Mouse (Mus musculus): ENCODE data around the gene Capza1.

DNA sequence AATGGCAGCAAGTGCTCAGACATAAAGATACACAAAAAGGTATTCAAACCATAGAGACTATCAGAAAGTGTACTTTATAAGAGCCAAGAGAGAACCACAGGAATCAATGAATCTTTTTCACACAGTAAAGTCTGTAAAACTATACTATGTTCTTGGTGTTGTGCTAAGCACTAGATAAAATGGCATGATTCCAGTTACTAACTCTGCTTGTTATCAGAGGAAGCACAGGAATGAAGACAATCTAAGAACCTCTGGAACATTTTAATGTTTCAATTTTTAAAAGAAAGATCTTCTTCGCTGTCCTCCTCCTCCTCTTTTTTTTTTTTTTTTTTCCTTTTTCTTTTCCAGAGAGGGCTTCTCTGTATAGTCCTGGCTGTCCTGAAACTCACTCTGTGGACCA lies 5.7 kb downstream of the Capza1 start:
- TF ChIP-seq CTCF (IDR thresholded peaks at IDR 0.05 in 2 of 3, conservative IDR thresholded peaks at IDR 0.05 in 1 of 3; ENCODE audit: control insufficient read depth in 1 of 3, insufficient read depth in 1 of 3, low read depth in 2 of 3, low read length in 3 of 3, poor library complexity in 1 of 3, severe bottlenecking in 1 of 3) (no peak), NRF1 (IDR thresholded peaks at IDR 0.05; ENCODE audit: insufficient read depth, low read depth, low read length, poor library complexity, severe bottlenecking) (no peak), ZKSCAN1 (IDR thresholded peaks at IDR 0.05; ENCODE audit: low read depth, low read length) (no peak), TBP (IDR thresholded peaks at IDR 0.05; ENCODE audit: low read depth, low read length) (no peak), POLR2AphosphoS5 (IDR thresholded peaks at IDR 0.05; ENCODE audit: borderline replicate concordance, low read depth, low read length) (no peak), TAL1 (IDR thresholded peaks at IDR 0.05; ENCODE audit: low read length) (peak; percentile 74), MAZ (IDR thresholded peaks at IDR 0.05; ENCODE audit: low read depth, low read length) (no peak), EP300 (IDR thresholded peaks at IDR 0.05; ENCODE audit: low read depth in 1 of 2, low read length in 2 of 2) (peak; percentile 86 to 90), SIN3A (IDR thresholded peaks at IDR 0.05; ENCODE audit: low read length) (peak; percentile 85), POLR2A (IDR thresholded peaks at IDR 0.05; ENCODE audit: control insufficient read depth in 1 of 2, insufficient read depth in 1 of 2, low read depth in 1 of 2, low read length in 2 of 2, poor library complexity in 1 of 2) (no peak), POLR2AphosphoS2 (IDR thresholded peaks at IDR 0.05; ENCODE audit: low read length) (0 out of 2 replicates have a peak, but pooled peaks have one; percentile 46), USF1 (IDR thresholded peaks at IDR 0.05; ENCODE audit: low read depth, low read length) (no peak), RAD21 (IDR thresholded peaks at IDR 0.05; ENCODE audit: low read depth, low read length) (no peak)

Data from MEL (cell line).